Mouse (Mus musculus) mammary gland, adult 2 months (tissue): ENCODE measurements around the gene Gm45234. TPM values are rescaled to one million over a fixed set of nuclear protein-coding genes. Genes with fewer than 3 reads are reported as not detected.

Experiments
- polyA plus RNA-seq: library from polyadenylated mRNA; depleted of rRNA; stranded (reverse); fragments of >200 nt; gene quantifications from 2 replicates; pipeline ENCODE4 v1.2.3, GENCODE M21; 2012; ENCODE audit warnings: low replicate concordance; rRNA removed

Gm45234 gene
- not detected in 2 replicates for polyA plus RNA-seq

GRCm38 (mm10) chr6:124755831-124756595 is at the start of gene Gm45234, which contains the start of gene Atn1:
TSS of gene Gm45234 (minus strand) at chr6:124756021.
TSS of gene Atn1 (minus strand) at chr6:124756524.

GRCm38 (mm10) chr6:124779222-124779983 is 23.6 kb upstream of the Gm45234 start, which contains the start of gene Lrrc23:
TSS of gene Lrrc23 (minus strand) at chr6:124779727.

GRCm38 (mm10) chr6:124769101-124769765 is 13.4 kb upstream of the Gm45234 start, which contains the start of gene Eno2:
TSS of gene Eno2 (minus strand) at chr6:124769673.

GRCm38 (mm10) chr6:124740888-124741761 is 14.7 kb downstream of the Gm45234 start, which contains the start of gene Grcc10:
TSS of gene Grcc10 (minus strand) at chr6:124741374.

GRCm38 (mm10) chr6:124738511-124739023 is 17.3 kb downstream of the Gm45234 start, which contains the start of gene Ptpn6:
TSS of gene Ptpn6 (minus strand) at chr6:124738714.

GRCm38 (mm10) chr6:124711824-124712782 is 43.7 kb downstream of the Gm45234 start, which contains the start of the genes Emg1 and Phb2:
TSS of gene Emg1 (minus strand) at chr6:124712178.
TSS of gene Phb2 (plus strand) at chr6:124712336.

Other genes with a start within 250 kb of the Gm45234 start
- 67.2 and 93.0 TPM in 2 replicates for gene C1ra, start 243.6 kb downstream of the Gm45234 start, polyA plus RNA-seq
- 115 and 294 TPM in 2 replicates for gene C1s1, start 213.7 kb downstream of the Gm45234 start, polyA plus RNA-seq
- gene C1rb, start 185.7 kb downstream of the Gm45234 start, polyA plus RNA-seq: 0.19 and 0.26 TPM in 2 replicates
- 0.10 and 0.45 TPM in 2 replicates for gene C1s2, start 119.9 kb downstream of the Gm45234 start, polyA plus RNA-seq
- gene Lpcat3, start 93.0 kb downstream of the Gm45234 start, polyA plus RNA-seq: 150 and 207 TPM in 2 replicates
- 37.9 and 58.8 TPM in 2 replicates for gene Emg1, start 43.8 kb downstream of the Gm45234 start, polyA plus RNA-seq
- gene Phb2, start 43.7 kb downstream of the Gm45234 start, polyA plus RNA-seq: 115 and 126 TPM in 2 replicates
- 82.7 and 124 TPM in 2 replicates for gene Ptpn6, start 17.3 kb downstream of the Gm45234 start, polyA plus RNA-seq
- gene Grcc10, start 14.6 kb downstream of the Gm45234 start, polyA plus RNA-seq: 242 and 257 TPM in 2 replicates
- gene Atn1, start 503 bp upstream of the Gm45234 start, polyA plus RNA-seq: 25.6 and 59.6 TPM in 2 replicates
- 11.8 and 17.7 TPM in 2 replicates for gene Eno2, start 13.7 kb upstream of the Gm45234 start, polyA plus RNA-seq
- 0.76 and 1.5 TPM in 2 replicates for gene Lrrc23, start 23.7 kb upstream of the Gm45234 start, polyA plus RNA-seq
- 16.4 and 26.4 TPM in 2 replicates for gene Spsb2, start 52.6 kb upstream of the Gm45234 start, polyA plus RNA-seq
- 313 and 1,090 TPM in 2 replicates for gene Tpi1, start 58.3 kb upstream of the Gm45234 start, polyA plus RNA-seq
- gene Usp5, start 73.5 kb upstream of the Gm45234 start, polyA plus RNA-seq: 84.8 and 98.1 TPM in 2 replicates
- gene Cdca3, start 73.5 kb upstream of the Gm45234 start, polyA plus RNA-seq: 7.1 and 9.3 TPM in 2 replicates
- gene Gnb3, start 84.3 kb upstream of the Gm45234 start, polyA plus RNA-seq: 0.55 TPM in 1 of 2 replicates, not detected in the other
- gene P3h3, start 101.7 kb upstream of the Gm45234 start, polyA plus RNA-seq: 29.1 and 38.5 TPM in 2 replicates
- gene Gpr162, start 108.0 kb upstream of the Gm45234 start, polyA plus RNA-seq: 1.3 and 2.7 TPM in 2 replicates
- 25.7 and 33.5 TPM in 2 replicates for gene Cd4, start 132.2 kb upstream of the Gm45234 start, polyA plus RNA-seq
- 9.6 and 17.2 TPM in 2 replicates for gene Lag3, start 155.7 kb upstream of the Gm45234 start, polyA plus RNA-seq
- gene Ptms, start 164.1 kb upstream of the Gm45234 start, polyA plus RNA-seq: 1,592 and 1,640 TPM in 2 replicates
- gene Mlf2, start 175.4 kb upstream of the Gm45234 start, polyA plus RNA-seq: 328 and 380 TPM in 2 replicates
- gene Cops7a, start 209.5 kb upstream of the Gm45234 start, polyA plus RNA-seq: 176 and 323 TPM in 2 replicates
- 5.0 and 7.7 TPM in 2 replicates for gene Pianp, start 240.7 kb upstream of the Gm45234 start, polyA plus RNA-seq